Mouse (Mus musculus) small intestine, adult 2 months (tissue): Measurements from ENCODE around the gene Cadm3. TPM values are rescaled to one million over a fixed set of nuclear protein-coding genes. Genes with fewer than 3 reads are reported as not detected.
"Not testable (repeated sequence)": the region's sequence is repeated elsewhere in the genome, so short reads cannot be mapped to it uniquely, and the experiment has no call there.

Experiments
- H3K27ac ChIP-seq: fragments of 200-500 bp; 2 replicates; pipeline ENCODE4 v1.5.1; 2012; ENCODE audit warnings: low read depth, low read length, control low read depth, inconsistent platforms; ENCODE audit not compliant: insufficient read depth
- H3K27me3 ChIP-seq: fragments of 200-500 bp; 2 replicates; pipeline ENCODE4 v1.6.1; 2012; ENCODE audit warnings: mild to moderate bottlenecking, moderate library complexity, low read length, inconsistent platforms; ENCODE audit not compliant: control insufficient read depth, insufficient read depth
- H3K36me3 ChIP-seq: fragments of 200-500 bp; 2 replicates; pipeline ENCODE4 v1.6.1; 2012; ENCODE audit warnings: mild to moderate bottlenecking, low read length, control low read depth, inconsistent platforms; ENCODE audit not compliant: control insufficient read depth, insufficient read depth
- H3K4me1 ChIP-seq: fragments of 200-500 bp; 2 replicates; pipeline ENCODE4 v1.6.1; 2012; ENCODE audit warnings: low read length, inconsistent platforms, mixed read lengths; ENCODE audit not compliant: control insufficient read depth, insufficient read depth, insufficient read length
- H3K4me3 ChIP-seq: fragments of 200-500 bp; 2 replicates; pipeline ENCODE4 v1.5.1; 2012; ENCODE audit warnings: low read depth, mild to moderate bottlenecking, control low read depth, inconsistent platforms, low read length, moderate library complexity
- CTCF ChIP-seq: fragments of 200-500 bp; IDR thresholded peaks from 2 replicates; pipeline ENCODE4 v1.5.1; 2012; ENCODE audit warnings: low read depth, mild to moderate bottlenecking, control low read depth, inconsistent platforms, low read length, moderate library complexity, mixed read lengths; ENCODE audit not compliant: insufficient replicate concordance, insufficient read length; ENCODE audit errors: extremely low read depth
- POLR2A ChIP-seq: fragments of 200-500 bp; IDR thresholded peaks from 2 replicates; pipeline ENCODE4 v1.6.1; 2012; ENCODE audit warnings: low read depth, mild to moderate bottlenecking, control low read depth, inconsistent platforms, low read length, moderate library complexity
- WGBS: fragments of 180-500 bp; shearing (Covaris S2); methylation state at CpG from one replicate; pipeline ENCODE4 v1.1.7; 2018; 5-methylcytosine and 5-hydroxymethylcytosine counted together
- polyA plus RNA-seq: library from polyadenylated mRNA; depleted of rRNA; stranded (reverse); fragments of >200 nt; gene quantifications from 2 replicates; pipeline ENCODE4 v1.2.3, GENCODE M21; 2012; rRNA removed

Cadm3 gene
- polyA plus RNA-seq, 1 experiment, result 4.9 TPM

DNA sequence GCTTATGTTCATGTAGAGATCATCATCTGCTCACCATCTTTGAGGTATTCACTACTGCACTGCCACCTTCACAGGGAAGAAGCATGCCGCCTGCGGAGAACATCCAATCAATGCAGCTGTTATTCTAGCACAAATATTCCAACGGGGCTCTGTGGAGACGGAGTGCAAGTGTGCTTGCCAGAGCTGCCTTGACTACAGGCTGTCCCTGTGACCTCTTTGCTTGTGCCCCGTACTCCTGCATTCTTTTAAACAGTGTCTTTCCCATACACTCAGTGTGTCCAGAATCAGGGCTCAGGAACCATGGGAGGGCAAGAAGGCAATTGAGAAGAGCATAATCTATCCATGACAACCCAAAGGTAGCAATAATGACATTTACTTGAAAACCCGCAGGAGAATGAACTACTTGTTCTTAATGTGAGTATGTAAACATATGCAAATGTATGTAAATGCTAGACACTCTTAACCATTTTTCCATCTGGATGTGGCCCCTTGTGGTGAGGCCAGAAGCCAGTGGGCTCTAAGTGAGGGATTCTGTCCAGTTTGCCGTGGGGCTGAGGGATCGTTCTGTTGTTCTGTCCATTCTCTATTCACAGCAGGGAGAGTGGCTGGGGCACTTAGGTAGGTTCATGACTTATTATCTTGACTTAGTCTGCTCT is 45.8 kb downstream of the Cadm3 start:
- Histone ChIP-seq H3K36me3 (no peaks in the 10 kb centered on the region), H3K4me1 (no peaks in the 10 kb centered on the region), H3K27me3 (no peaks in the 10 kb centered on the region), H3K27ac (no peak overlapping the region), H3K4me3 (no peak overlapping the region)
- WGBS, result 63% methylated on average over 8 of the region's 8 CpGs
- no peak for TF ChIP-seq CTCF
- TF ChIP-seq POLR2A, result no peak

GRCm38 (mm10) chr1:173317925-173318477 is 49.5 kb downstream of the Cadm3 start:
- H3K4me1 ChIP-seq, result no peaks in the 10 kb centered on the region
- no peaks in the 10 kb centered on the region for H3K27me3 ChIP-seq
- no peak overlapping the region for H3K27ac ChIP-seq
- WGBS, result 78% methylated on average over 2 of the region's 2 CpGs
- H3K36me3 ChIP-seq, result no peaks in the 10 kb centered on the region
- no peak overlapping the region for H3K4me3 ChIP-seq
- TF ChIP-seq CTCF (no peak), POLR2A (no peak)

GRCm38 (mm10) chr1:173315725-173316124 is 51.8 kb downstream of the Cadm3 start:
- WGBS, result 80% methylated on average over 3 of the region's 3 CpGs
- Histone ChIP-seq H3K4me1 (no peaks in the 10 kb centered on the region), H3K27ac (no peak overlapping the region), H3K4me3 (no peak overlapping the region), H3K27me3 (no peaks in the 10 kb centered on the region), H3K36me3 (no peaks in the 10 kb centered on the region)
- no peak for TF ChIP-seq POLR2A
- TF ChIP-seq CTCF, result no peak

- WGBS, result 68% methylated on average over 7 of the region's 7 CpGs
- H3K36me3 ChIP-seq, H3K4me3 ChIP-seq: not testable (repeated sequence)
These were observed 53.9 kb downstream of the Cadm3 start for GRCm38 (mm10) chr1:173313535-173314050.

GRCm38 (mm10) chr1:173302795-173303194 is 64.7 kb downstream of the Cadm3 start:
- H3K27me3 ChIP-seq, H3K36me3 ChIP-seq, H3K4me1 ChIP-seq, H3K4me3 ChIP-seq, H3K27ac ChIP-seq: not testable (repeated sequence)
- 51% methylated on average over 3 of the region's 3 CpGs for WGBS

More at GRCm38 (mm10) chr1:173313535-173314050, 53.9 kb downstream of the Cadm3 start:
- not testable (repeated sequence) for H3K27me3 ChIP-seq, H3K4me1 ChIP-seq, H3K27ac ChIP-seq

Other genes with a start within 250 kb of the Cadm3 start
- gene Olfr1408, start 230.3 kb downstream of the Cadm3 start, polyA plus RNA-seq, result not detected in 2 replicates
- not detected in 2 replicates for gene Olfr1406, start 177.1 kb downstream of the Cadm3 start, polyA plus RNA-seq
- not detected in 2 replicates for gene Olfr218, start 169.9 kb downstream of the Cadm3 start, polyA plus RNA-seq
- not detected in 2 replicates for gene Olfr1404, start 155.3 kb downstream of the Cadm3 start, polyA plus RNA-seq
- not detected in 2 replicates for gene Fcer1a, start 140.5 kb downstream of the Cadm3 start, polyA plus RNA-seq
- not detected in 2 replicates for gene Olfr418, start 101.7 kb downstream of the Cadm3 start, polyA plus RNA-seq
- gene Mptx2, start 89.9 kb downstream of the Cadm3 start, polyA plus RNA-seq, result 32.4 and 79.5 TPM in 2 replicates
- 7.9 and 11.1 TPM in 2 replicates for gene Ackr1, start 33.9 kb downstream of the Cadm3 start, polyA plus RNA-seq
- gene Aim2, start 16.8 kb downstream of the Cadm3 start, polyA plus RNA-seq, result 1.4 and 1.5 TPM in 2 replicates
- 0.52 and 1.2 TPM in 2 replicates for gene Ifi206, start 123.3 kb upstream of the Cadm3 start, polyA plus RNA-seq
- gene Ifi214, start 168.3 kb upstream of the Cadm3 start, polyA plus RNA-seq, result not detected in 2 replicates
- gene Ifi213, start 231.6 kb upstream of the Cadm3 start, polyA plus RNA-seq, result 0.47 and 0.87 TPM in 2 replicates